Mouse (Mus musculus): Measurements from ENCODE around the gene Hist1h2ag. TPM values are rescaled to one million over a fixed set of nuclear protein-coding genes. Genes with fewer than 3 reads are reported as not detected.
A peak's percentile ranks its signal among the peaks of the same experiment; 100 is the strongest.

Gene Hist1h2ag
- polyA plus RNA-seq, 1 experiment from 2014 or later = 52.7 TPM

DNA sequence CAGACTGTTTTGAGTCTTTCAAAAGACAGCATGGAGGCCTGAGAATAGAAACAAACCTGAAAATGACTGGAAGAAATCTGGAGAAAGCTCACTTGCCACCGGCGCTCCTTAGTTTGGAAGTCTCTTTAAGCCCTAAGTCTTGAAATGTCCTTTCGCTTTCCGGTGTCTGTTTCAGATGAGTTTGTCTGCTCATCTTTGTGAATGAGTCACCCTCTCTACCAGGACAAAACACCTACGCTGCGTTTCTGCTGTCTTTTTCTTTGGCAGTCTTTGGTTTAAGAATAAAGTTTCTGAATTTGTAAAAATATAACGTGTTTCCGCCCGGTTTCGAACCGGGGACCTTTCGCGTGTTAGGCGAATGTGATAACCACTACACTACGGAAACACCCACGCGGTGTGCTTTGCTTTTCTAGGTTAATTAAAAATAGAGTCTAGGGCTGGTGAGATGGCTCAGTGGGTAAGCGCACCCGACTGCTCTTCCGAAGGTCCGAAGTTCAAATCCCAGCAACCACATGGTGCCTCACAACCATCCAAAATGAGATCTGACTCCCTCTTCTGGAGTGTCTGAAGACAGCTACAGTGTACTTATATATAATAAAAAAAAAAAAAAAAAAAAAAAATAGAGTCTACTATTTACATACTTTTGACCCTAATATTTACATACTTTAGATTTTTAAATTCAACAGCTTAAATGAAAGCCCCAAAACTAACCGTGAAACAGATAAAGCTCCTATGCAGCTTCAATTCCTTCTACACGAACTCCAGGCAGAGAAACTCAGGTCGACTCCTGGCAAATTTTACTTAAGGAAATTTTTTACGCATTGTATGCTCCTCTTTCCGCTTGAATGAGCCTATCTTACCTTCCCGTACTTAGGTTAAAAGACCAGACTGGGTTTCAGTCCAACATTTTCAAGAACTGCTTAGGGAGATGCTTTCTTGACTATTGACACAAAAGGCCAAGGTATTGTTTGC is 27.0 kb downstream of the Hist1h2ag start:
- H3K27me3 ChIP-seq = peaks cover 75% of the 10 kb centered on the region
- H3K27ac ChIP-seq = no peak overlapping the region
- H3K9me3 ChIP-seq (replicated peaks) = no peaks in the 10 kb centered on the region
- H3K4me1 ChIP-seq = no peaks in the 10 kb centered on the region
- no peak overlapping the region for H3K9ac ChIP-seq
- no peaks in the 10 kb centered on the region for H3K36me3 ChIP-seq
- H3K4me3 ChIP-seq = no peak overlapping the region
- WGBS = 15% methylated on average over 27 of the region's 27 CpGs
- H3K4me2 ChIP-seq (replicated peaks) = no peak overlapping the region
- no peak for ATAC-seq (ENCODE audit: low FRiP score)

DNA sequence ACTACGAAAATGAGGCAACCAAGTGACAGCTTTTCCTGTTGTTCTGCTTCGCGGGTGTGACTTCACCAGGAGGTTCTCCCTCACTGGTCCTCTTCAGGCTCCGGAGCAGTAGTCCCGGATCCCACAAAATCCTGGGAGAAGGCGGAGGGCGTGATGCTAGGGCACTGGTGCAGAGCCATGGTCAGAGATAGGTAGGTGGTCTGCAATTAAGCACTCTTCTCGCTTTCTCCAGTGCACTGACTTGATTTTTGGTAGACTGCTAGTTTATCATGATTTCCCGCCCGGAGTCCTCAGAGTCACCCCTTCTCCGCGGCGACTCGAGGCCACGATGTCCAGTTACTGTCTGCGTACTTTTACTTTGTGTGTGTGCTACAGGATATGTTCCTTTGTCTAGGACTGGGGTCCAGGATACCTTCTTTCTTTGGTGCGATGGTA is 28.3 kb downstream of the Hist1h2ag start:
- peak overlapping the region; percentile 15; the same call in 1 of the 2 replicates for H3K4me2 ChIP-seq (replicated peaks)

DNA sequence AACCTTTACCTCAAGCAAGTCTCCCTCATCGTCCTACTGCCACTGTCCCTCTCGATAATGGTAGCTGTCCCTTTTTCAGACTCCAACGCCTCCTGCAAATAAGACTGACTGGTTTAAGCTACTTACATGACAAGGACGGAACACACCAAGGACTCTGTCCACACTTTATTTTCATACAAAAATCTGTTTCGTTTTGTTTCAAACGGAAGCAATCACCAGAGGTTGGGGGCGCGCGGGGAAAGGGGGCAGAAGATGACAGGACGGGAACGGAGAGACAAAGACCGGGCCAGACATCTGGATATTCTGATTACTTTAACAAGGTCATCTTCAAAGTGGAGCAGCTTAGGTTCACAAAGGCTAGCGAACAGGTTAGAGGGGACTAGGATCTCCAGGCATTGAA is 29.0 kb downstream of the Hist1h2ag start:
- WGBS = 16% methylated on average over 13 of the region's 13 CpGs
- no peak overlapping the region for H3K27ac ChIP-seq
- H3K27me3 ChIP-seq = peaks cover 82% of the 10 kb centered on the region
- ATAC-seq (ENCODE audit: low FRiP score) = no peak
- H3K4me2 ChIP-seq (replicated peaks) = no peak overlapping the region
- no peaks in the 10 kb centered on the region for H3K4me1 ChIP-seq
- no peak overlapping the region for H3K4me3 ChIP-seq
- H3K36me3 ChIP-seq = no peaks in the 10 kb centered on the region
- H3K9ac ChIP-seq = no peak overlapping the region
- H3K9me3 ChIP-seq (replicated peaks) = no peaks in the 10 kb centered on the region

More for the DNA sequence above, 28.3 kb downstream of the Hist1h2ag start:
- 14% methylated on average over 17 of the region's 17 CpGs for WGBS
- ATAC-seq (ENCODE audit: low FRiP score) = no peak
- Histone ChIP-seq H3K27ac (no peak overlapping the region), H3K27me3 (peaks cover 82% of the 10 kb centered on the region), H3K4me1 (no peaks in the 10 kb centered on the region), H3K36me3 (no peaks in the 10 kb centered on the region), H3K9me3 (replicated peaks) (no peaks in the 10 kb centered on the region), H3K9ac (no peak overlapping the region), H3K4me3 (0 out of 2 replicates have a peak overlapping the region, but pooled peaks have one; percentile 7)

DNA sequence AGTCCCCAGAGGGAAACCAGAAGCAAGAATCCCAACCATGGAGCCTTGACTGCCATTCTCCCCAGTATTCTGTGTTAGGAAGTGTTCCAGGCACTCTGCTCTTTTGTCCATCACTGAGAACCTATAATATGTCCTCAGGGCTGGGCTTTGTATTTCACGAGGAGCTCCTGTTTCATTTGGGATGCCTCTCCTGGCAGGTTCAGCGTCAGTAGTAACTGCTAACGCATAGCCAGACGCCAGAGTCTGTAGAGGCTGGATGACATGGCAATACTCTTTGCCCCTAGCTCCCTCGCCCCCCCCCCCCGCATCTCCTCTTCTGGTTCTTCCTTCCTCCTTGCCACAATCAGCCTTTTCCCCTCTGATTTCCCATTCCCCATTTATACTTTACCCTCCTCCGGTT is 33.1 kb downstream of the Hist1h2ag start, which contains the start of gene Prss16:
Gene Prss16 (minus strand): TSS at position 101 of the 400 bp plus-strand sequence.
- H3K9me3 ChIP-seq (replicated peaks) = no peaks in the 10 kb centered on the region
- no peaks in the 10 kb centered on the region for H3K36me3 ChIP-seq
- H3K4me3 ChIP-seq = no peak within 1 kb of the TSS
- H3K27me3 ChIP-seq = peaks cover 96% of the 10 kb centered on the region
- no peak within 1 kb of the TSS for H3K9ac ChIP-seq
- ATAC-seq (ENCODE audit: low FRiP score) = no peak
- H3K4me2 ChIP-seq (replicated peaks) = no peak within 1 kb of the TSS
- peaks cover 16% of the 10 kb centered on the region for H3K4me1 ChIP-seq
- no peak within 1 kb of the TSS for H3K27ac ChIP-seq
- WGBS = 35% methylated on average over 7 of the region's 7 CpGs

DNA sequence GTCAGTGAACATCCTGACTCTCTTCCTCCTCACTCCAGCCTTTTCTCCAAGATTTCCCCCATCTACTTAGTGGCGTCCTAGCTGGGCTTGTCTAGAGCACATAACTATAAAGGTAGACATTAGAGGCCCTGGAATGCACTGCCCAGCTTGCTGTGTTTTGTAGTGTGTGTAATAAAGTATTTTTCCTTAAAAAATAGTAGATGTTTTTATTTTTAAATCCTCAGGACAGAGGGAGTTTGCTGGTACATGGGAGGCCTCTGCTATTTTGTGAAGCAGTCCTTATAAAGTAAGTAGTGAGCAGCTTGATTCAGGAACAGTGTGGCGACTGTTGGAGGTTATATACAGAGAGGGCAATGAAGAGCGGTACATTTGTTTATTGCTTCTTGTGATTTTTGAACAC is 34.0 kb downstream of the Hist1h2ag start:
- no peaks in the 10 kb centered on the region for H3K9me3 ChIP-seq (replicated peaks)
- peaks cover 16% of the 10 kb centered on the region for H3K4me1 ChIP-seq
- no peak overlapping the region for H3K9ac ChIP-seq
- no peak overlapping the region for H3K27ac ChIP-seq
- ATAC-seq (ENCODE audit: low FRiP score) = no peak
- WGBS = 80% methylated on average over 3 of the region's 3 CpGs
- H3K4me2 ChIP-seq (replicated peaks) = no peak overlapping the region
- H3K36me3 ChIP-seq = no peaks in the 10 kb centered on the region
- H3K27me3 ChIP-seq = peaks cover 96% of the 10 kb centered on the region
- H3K4me3 ChIP-seq = no peak overlapping the region

DNA sequence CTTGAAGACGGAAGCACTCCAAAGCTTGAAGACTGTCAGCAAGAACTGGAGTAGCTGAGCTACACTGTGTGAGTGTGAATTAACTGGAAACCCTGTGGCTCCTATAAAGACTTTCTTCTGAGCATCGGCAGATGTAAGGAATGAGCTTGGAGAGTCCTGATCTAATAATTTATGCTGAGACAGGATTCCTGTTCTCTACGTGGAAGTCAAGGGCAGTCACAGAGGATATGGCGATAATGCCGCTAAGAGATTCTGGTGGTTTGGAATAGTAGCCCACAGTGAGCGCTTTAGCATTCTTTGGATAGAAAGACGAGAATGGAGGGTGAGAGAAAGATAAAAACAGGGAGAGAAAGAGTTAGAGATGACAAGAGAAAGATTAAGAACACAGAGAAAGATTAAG is 34.9 kb downstream of the Hist1h2ag start:
- peaks cover 98% of the 10 kb centered on the region for H3K27me3 ChIP-seq
- no peak overlapping the region for H3K4me3 ChIP-seq
- H3K36me3 ChIP-seq = no peaks in the 10 kb centered on the region
- no peak overlapping the region for H3K4me2 ChIP-seq (replicated peaks)
- H3K27ac ChIP-seq = no peak overlapping the region
- no peaks in the 10 kb centered on the region for H3K9me3 ChIP-seq (replicated peaks)
- ATAC-seq (ENCODE audit: low FRiP score) = no peak
- H3K4me1 ChIP-seq = peaks cover 16% of the 10 kb centered on the region
- no peak overlapping the region for H3K9ac ChIP-seq
- 48% methylated on average over 7 of the region's 7 CpGs for WGBS

DNA sequence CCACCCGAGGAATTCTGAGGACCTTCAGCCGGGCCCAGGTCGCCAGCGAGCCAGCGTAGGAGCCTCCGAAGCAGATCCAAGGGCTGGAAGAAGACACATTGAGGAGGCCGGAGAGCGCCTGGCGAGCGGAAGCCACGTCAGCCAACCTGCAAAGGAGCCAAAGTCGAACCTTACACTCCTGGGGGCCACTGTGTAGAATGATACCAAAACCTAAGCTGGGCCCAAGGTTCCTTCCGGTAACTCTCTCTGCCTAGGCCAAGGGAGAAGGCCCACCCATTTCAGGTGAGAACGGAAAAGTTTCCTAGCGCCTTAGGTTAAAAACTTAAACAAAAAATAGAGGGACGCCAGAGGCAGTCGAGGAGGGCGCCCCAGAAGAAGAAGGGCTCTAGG is 35.6 kb downstream of the Hist1h2ag start:
- WGBS = 2% methylated on average over 18 of the region's 18 CpGs
- H3K4me1 ChIP-seq = peaks cover 16% of the 10 kb centered on the region
- peaks cover 98% of the 10 kb centered on the region for H3K27me3 ChIP-seq
- no peaks in the 10 kb centered on the region for H3K9me3 ChIP-seq (replicated peaks)
- peak overlapping the region; percentile 46 for H3K4me3 ChIP-seq
- H3K4me2 ChIP-seq (replicated peaks) = peak overlapping the region; percentile 81
- no peak for ATAC-seq (ENCODE audit: low FRiP score)
- H3K36me3 ChIP-seq = no peaks in the 10 kb centered on the region
- no peak overlapping the region for H3K27ac ChIP-seq
- no peak overlapping the region for H3K9ac ChIP-seq

DNA sequence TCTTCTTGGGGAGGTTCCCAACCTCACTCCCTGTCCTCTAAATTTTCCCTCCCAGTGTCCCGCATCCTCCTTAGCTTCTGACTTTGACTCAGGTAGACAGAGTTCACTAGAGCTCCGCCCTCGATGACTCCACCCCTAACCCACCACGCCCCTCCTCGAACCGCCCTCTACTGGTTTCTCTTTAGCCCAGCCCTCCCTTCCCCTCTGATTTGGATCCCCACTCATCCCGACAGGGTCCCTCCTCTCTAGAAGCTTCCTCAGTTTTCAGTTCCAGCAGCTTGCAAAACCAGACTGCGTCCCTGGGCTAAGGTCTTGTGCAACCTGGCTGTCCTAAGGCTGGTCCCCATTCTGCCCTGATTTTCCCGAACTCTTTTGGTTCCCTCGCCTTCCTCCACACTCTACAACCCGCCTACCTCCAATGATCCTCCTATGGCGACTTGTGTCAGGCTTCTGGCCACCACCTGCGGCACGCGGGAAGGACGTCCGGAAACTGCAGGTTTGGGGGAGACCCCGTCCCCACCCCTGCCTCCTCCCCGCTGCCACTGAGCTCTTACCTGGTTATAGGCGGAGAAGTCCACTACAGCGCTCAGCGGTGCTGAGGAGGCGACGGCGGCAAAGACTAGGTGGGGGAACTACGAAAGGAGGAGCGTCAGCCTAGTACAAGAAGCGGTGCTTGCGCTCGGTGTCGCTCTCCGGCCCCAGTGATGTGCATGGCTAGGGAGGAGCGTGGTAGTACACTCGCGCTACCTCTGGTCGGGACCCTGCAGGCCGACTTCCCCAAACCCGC is 36.2 kb downstream of the Hist1h2ag start:
- Histone ChIP-seq H3K4me3 (peak overlapping the region; percentile 46), H3K27ac (no peak overlapping the region), H3K36me3 (no peaks in the 10 kb centered on the region), H3K9ac (no peak overlapping the region), H3K4me2 (replicated peaks) (peak overlapping the region; percentile 81), H3K4me1 (peaks cover 16% of the 10 kb centered on the region), H3K9me3 (replicated peaks) (no peaks in the 10 kb centered on the region), H3K27me3 (peaks cover 100% of the 10 kb centered on the region)
- under 1% methylated on average over 38 of the region's 38 CpGs for WGBS
- peak; percentile 69; the same call in 1 of the 2 replicates for ATAC-seq (ENCODE audit: low FRiP score)

DNA sequence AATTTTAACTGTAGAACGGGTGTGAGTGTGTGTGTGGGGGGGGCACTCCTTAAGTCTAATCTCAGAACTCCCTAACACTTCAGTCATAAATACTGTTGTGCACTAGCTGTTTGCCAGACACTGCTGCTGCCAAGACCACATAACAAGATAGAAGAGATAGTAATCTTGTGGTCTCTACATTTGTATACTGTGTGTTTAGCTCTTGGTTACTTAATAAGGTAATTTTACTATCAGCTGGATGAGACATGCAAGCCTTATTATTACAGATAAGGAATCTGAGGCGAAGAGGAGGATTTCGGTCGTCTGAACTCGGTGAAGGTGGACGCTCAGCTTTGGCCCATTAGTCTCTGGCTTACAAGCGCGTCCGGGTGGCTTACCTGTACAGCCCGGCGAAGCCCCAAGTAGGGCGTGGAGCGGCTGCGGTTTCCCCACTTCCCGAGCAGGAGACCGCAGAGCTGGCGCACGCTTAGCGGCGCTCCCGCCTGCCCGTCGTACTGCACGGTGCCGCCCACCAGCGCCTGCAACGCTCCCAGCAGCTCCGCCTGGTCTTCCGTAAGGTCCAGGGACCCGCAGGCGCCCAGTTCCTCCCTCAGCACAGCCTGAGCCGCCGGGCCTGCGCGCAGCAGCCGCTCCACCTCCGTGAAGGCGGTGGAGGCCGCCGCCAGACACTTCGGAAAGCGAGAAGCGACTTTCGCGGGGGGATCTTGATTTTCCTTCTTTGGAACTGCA is 37.0 kb downstream of the Hist1h2ag start:
- ATAC-seq (ENCODE audit: low FRiP score) = peak; percentile 69; the same call in 1 of the 2 replicates
- WGBS = under 1% methylated on average over 45 of the region's 45 CpGs

DNA sequence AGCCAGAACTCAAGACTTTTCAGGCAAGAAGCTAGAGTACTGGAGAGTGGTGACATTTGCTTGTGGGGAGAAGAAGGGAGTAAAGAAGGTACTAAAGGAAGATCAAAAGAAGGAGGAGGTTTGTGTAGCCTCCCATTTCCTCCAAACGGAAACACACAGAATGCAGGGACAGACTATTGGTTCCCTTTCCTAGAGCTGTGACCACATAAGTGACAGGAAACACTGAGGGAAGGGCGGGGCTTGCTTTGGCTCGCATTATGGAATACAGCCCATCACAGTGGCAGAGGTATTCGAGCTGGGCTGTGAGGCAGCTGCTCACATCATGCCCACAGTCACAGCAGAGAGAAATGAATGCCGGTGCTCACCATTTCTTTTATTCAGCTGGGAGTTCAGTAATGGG is 40.9 kb downstream of the Hist1h2ag start:
- no peak overlapping the region for H3K4me3 ChIP-seq
- peaks cover 99% of the 10 kb centered on the region for H3K27me3 ChIP-seq
- H3K4me1 ChIP-seq = peaks cover 18% of the 10 kb centered on the region
- H3K36me3 ChIP-seq = no peaks in the 10 kb centered on the region
- H3K27ac ChIP-seq = no peak overlapping the region
- H3K9ac ChIP-seq = no peak overlapping the region
- H3K4me2 ChIP-seq (replicated peaks) = no peak overlapping the region
- no peaks in the 10 kb centered on the region for H3K9me3 ChIP-seq (replicated peaks)
- 29% methylated on average over 5 of the region's 5 CpGs for WGBS
- ATAC-seq (ENCODE audit: low FRiP score) = no peak

More for the DNA sequence above, 37.0 kb downstream of the Hist1h2ag start:
- peaks cover 16% of the 10 kb centered on the region for H3K4me1 ChIP-seq
- H3K9ac ChIP-seq = no peak overlapping the region
- H3K36me3 ChIP-seq = no peaks in the 10 kb centered on the region
- no peaks in the 10 kb centered on the region for H3K9me3 ChIP-seq (replicated peaks)
- H3K4me2 ChIP-seq (replicated peaks) = peak overlapping the region; percentile 81
- peaks cover 100% of the 10 kb centered on the region for H3K27me3 ChIP-seq
- no peak overlapping the region for H3K27ac ChIP-seq
- H3K4me3 ChIP-seq = peak overlapping the region; percentile 46

DNA sequence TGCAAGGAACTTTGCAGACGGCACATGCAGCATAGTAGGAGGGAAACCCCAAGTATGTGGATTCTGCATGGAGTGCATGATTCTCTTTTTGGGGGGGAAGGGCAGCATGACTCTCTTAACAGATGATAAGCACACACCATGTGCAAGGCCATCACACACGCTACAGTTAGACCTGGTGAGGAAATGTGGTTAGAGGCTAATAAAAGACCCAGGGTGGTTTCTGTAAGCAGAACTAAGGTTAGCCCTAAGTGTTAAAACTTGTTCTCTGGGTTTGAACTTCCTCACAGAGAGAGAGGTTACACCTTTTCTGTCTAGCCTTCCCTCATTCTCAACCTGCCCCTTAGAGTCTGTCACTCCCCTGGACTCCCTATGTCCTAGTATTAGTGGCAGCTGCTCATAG is 41.4 kb downstream of the Hist1h2ag start:
- Histone ChIP-seq H3K4me2 (replicated peaks) (no peak overlapping the region), H3K4me3 (no peak overlapping the region), H3K9ac (no peak overlapping the region), H3K27ac (no peak overlapping the region), H3K9me3 (replicated peaks) (no peaks in the 10 kb centered on the region), H3K27me3 (peaks cover 99% of the 10 kb centered on the region), H3K4me1 (peaks cover 17% of the 10 kb centered on the region), H3K36me3 (no peaks in the 10 kb centered on the region)
- ATAC-seq (ENCODE audit: low FRiP score) = no peak
- 46% methylated on average over 2 of the region's 2 CpGs for WGBS

Data from hindbrain, embryonic 12.5 days (tissue).